Mouse (Mus musculus) heart, embryonic 15.5 days (tissue): ENCODE measurements at regions not wholly inside any gene's neighbourhood (a gene's known extent, or its start where the extent isn't known, plus 50 kb on each side); places are given as distances from the start of the nearest gene placed in this dataset.

Experiments used
- ATAC-seq: fragments of 200-750 bp; cut with Nextera tagmentation; replicated peaks from 2 replicates; pipeline ENCODE4 v1.8.0; 2017; ENCODE audit warnings: low read depth, moderate TSS enrichment; ENCODE audit not compliant: insufficient number of reproducible peaks, insufficient read depth, low FRiP score
- H3K27ac ChIP-seq: fragments of 300-500 bp; sonication (generic); 2 replicates; pipeline ENCODE4 v1.5.1; 2015; ENCODE audit warnings: mild to moderate bottlenecking, inconsistent platforms
- H3K27me3 ChIP-seq: fragments of 300-500 bp; sonication (generic); 2 replicates; pipeline ENCODE4 v1.6.1; 2015; ENCODE audit warnings: inconsistent platforms
- H3K36me3 ChIP-seq: fragments of 300-500 bp; sonication (generic); 2 replicates; pipeline ENCODE4 v1.6.1; 2015; ENCODE audit warnings: mild to moderate bottlenecking, inconsistent platforms
- H3K4me1 ChIP-seq: fragments of 300-500 bp; sonication (generic); replicated peaks from 2 replicates; pipeline ENCODE4 v1.6.1; 2015; ENCODE audit warnings: inconsistent platforms
- H3K4me2 ChIP-seq: fragments of 300-500 bp; sonication (generic); 2 replicates; pipeline ENCODE4 v1.6.1; 2015; ENCODE audit warnings: inconsistent platforms, mild to moderate bottlenecking, moderate library complexity
- H3K4me3 ChIP-seq: fragments of 300-500 bp; sonication (generic); 2 replicates; pipeline ENCODE4 v1.5.1; 2015; ENCODE audit warnings: mild to moderate bottlenecking, inconsistent platforms
- H3K9ac ChIP-seq: fragments of 300-500 bp; sonication (generic); 2 replicates; pipeline ENCODE4 v1.6.1; 2015; ENCODE audit warnings: mild to moderate bottlenecking, inconsistent platforms
- H3K9me3 ChIP-seq: fragments of 300-500 bp; sonication (generic); replicated peaks from 2 replicates; pipeline ENCODE4 v1.6.1; 2016; ENCODE audit warnings: inconsistent platforms
- WGBS: fragments of 180-500 bp; shearing (Covaris S2); methylation state at CpG from one replicate; pipeline ENCODE4 v1.1.7; 2015; ENCODE audit warnings: mixed read lengths; 5-methylcytosine and 5-hydroxymethylcytosine counted together

DNA sequence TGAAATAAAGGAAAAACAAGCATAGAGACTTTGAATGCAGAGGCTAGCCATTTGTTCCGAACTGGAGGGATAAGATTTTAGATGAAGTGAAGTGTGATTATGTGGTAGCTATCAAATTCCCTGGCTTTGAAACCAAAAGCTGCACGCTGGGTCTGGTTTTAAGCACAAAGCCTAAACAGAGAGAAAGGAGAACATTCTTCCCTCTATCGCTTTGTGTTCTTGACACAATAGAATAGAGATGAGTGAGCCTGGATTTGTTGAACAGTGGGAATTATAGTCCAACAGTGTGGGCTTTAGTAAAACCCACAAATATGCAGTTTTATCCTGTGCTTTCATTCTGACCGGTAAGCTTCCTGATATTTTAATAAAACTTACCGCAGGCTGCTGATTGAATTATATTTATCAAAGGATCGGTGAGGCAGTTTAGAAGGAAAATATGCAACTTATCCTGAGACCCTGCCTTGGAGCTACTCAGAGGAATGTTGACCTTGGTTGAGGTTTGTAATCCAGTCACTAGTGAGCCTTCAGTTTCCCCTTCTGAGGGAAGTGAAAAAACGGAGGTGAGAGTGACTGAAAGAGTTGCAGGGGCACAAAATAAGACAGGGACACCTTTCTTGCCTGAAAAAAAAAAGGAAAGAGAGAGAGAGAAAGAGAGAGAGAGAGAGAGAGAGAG, 481.7 kb upstream of the Tenm4 start:
- Histone ChIP-seq H3K27ac (no peak overlapping the region), H3K36me3 (no peaks in the 10 kb centered on the region), H3K4me2 (peak overlapping the region; percentile 60), H3K4me3 (peak overlapping the region; percentile 40), H3K4me1 (no peaks in the 10 kb centered on the region), H3K9me3 (no peaks in the 10 kb centered on the region), H3K9ac (no peak overlapping the region), H3K27me3 (no peaks in the 10 kb centered on the region)
- ATAC-seq = no peak
- WGBS = 42% methylated on average over 7 of the region's 7 CpGs

DNA sequence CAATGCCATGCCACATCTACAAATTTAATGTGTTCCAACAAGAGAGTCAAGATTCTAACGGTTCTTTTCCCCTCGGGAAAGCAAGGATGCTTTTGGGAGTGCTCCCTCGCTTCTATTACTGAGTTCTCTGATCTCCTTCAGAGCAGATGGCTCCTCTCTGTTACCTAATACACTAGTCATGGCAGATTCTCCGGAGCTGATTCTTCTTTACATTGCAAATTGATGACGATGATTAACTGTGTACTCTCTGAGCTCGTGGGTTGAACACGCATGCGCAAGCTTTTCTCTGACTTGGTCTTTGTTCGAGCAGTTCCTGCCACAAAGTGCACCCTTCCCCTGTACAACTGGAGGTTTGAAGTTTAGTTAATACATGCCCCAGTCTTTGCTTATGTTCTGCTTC, 471.5 kb upstream of the Tenm4 start:
- 79% methylated on average over 9 of the region's 9 CpGs for WGBS

GRCm38 (mm10) chr7:95710088-95710487, 461.0 kb upstream of the Tenm4 start:
- no peak overlapping the region for H3K27ac ChIP-seq
- H3K36me3 ChIP-seq = no peaks in the 10 kb centered on the region
- H3K4me3 ChIP-seq = no peak overlapping the region
- H3K4me2 ChIP-seq = no peak overlapping the region
- no peaks in the 10 kb centered on the region for H3K4me1 ChIP-seq
- ATAC-seq = no peak
- H3K9me3 ChIP-seq = no peaks in the 10 kb centered on the region
- H3K27me3 ChIP-seq = no peaks in the 10 kb centered on the region
- no peak overlapping the region for H3K9ac ChIP-seq
- 83% methylated on average over 7 of the region's 7 CpGs for WGBS

More for the DNA sequence above, 471.5 kb upstream of the Tenm4 start:
- no peaks in the 10 kb centered on the region for H3K4me1 ChIP-seq
- H3K27ac ChIP-seq = no peak overlapping the region
- no peak for ATAC-seq
- no peaks in the 10 kb centered on the region for H3K9me3 ChIP-seq
- H3K36me3 ChIP-seq = no peaks in the 10 kb centered on the region
- H3K4me2 ChIP-seq = no peak overlapping the region
- no peak overlapping the region for H3K9ac ChIP-seq
- H3K4me3 ChIP-seq = no peak overlapping the region
- H3K27me3 ChIP-seq = no peaks in the 10 kb centered on the region

DNA sequence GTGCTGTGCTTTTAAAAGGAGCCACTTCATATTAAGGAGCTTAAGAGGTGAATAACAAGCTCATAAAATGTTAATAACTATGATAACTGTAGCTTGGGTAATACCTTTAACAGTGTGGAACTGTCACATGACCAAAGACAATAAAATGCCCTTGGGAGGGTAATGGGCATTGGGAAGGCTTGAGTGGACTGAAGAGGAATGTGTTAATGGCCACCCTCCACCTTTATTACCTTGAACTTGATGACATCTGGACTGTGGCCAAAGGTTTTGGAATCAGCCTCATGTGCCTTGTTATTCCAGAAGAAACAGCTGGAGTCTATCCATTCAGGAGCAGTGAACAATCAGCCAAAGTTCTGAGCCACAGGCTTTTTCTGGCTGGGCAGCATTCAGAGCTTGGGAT, 451.0 kb upstream of the Tenm4 start:
- Histone ChIP-seq H3K27ac (no peak overlapping the region), H3K27me3 (no peaks in the 10 kb centered on the region), H3K4me1 (no peaks in the 10 kb centered on the region), H3K9ac (no peak overlapping the region), H3K9me3 (no peaks in the 10 kb centered on the region), H3K36me3 (no peaks in the 10 kb centered on the region), H3K4me3 (no peak overlapping the region), H3K4me2 (no peak overlapping the region)
- no peak for ATAC-seq

GRCm38 (mm10) chr7:95725716-95726487, 445.1 kb upstream of the Tenm4 start:
- Histone ChIP-seq H3K27me3 (no peaks in the 10 kb centered on the region), H3K4me3 (no peak overlapping the region), H3K9me3 (no peaks in the 10 kb centered on the region), H3K4me1 (no peaks in the 10 kb centered on the region), H3K36me3 (no peaks in the 10 kb centered on the region), H3K27ac (no peak overlapping the region), H3K4me2 (no peak overlapping the region), H3K9ac (no peak overlapping the region)
- ATAC-seq = no peak
- 63% methylated on average over 2 of the region's 2 CpGs for WGBS

- H3K27ac ChIP-seq = no peak overlapping the region
- H3K9me3 ChIP-seq = no peaks in the 10 kb centered on the region
- H3K36me3 ChIP-seq = no peaks in the 10 kb centered on the region
- H3K4me1 ChIP-seq = no peaks in the 10 kb centered on the region
- H3K27me3 ChIP-seq = no peaks in the 10 kb centered on the region
- no peak overlapping the region for H3K4me2 ChIP-seq
- no peak overlapping the region for H3K9ac ChIP-seq
- WGBS = 79% methylated on average over 1 of the region's 1 CpGs
- ATAC-seq = no peak
- no peak overlapping the region for H3K4me3 ChIP-seq
These were observed 437.2 kb upstream of the Tenm4 start for GRCm38 (mm10) chr7:95733807-95734206.

- Histone ChIP-seq H3K9me3 (no peaks in the 10 kb centered on the region), H3K4me3 (no peak overlapping the region), H3K36me3 (no peaks in the 10 kb centered on the region), H3K4me2 (no peak overlapping the region), H3K9ac (no peak overlapping the region), H3K27ac (no peak overlapping the region), H3K4me1 (no peaks in the 10 kb centered on the region), H3K27me3 (no peaks in the 10 kb centered on the region)
- WGBS = 68% methylated on average over 5 of the region's 5 CpGs
- ATAC-seq = no peak
These were observed 436.5 kb upstream of the Tenm4 start for GRCm38 (mm10) chr7:95734587-95734986.

DNA sequence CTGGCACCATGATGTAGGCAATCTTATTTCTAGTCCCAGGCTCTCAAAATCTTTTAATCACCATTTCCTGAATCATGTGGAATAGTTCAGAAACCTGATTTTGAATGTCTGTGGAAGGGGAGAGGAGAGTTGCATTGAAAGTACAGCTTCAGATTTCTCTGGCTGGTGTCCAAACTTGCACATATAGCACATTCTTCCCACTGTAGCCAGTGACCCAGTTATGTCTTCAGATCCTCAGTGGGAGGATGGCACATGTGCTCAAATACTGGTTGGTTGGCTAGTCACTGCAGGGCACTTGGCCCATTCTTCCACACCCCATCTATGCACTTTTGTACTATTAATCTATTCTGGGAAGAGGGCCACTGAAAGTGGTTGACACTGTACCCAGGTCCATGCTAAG, 434.3 kb upstream of the Tenm4 start:
- Histone ChIP-seq H3K4me3 (no peak overlapping the region), H3K9ac (no peak overlapping the region), H3K27me3 (no peaks in the 10 kb centered on the region), H3K4me1 (no peaks in the 10 kb centered on the region), H3K27ac (no peak overlapping the region), H3K36me3 (no peaks in the 10 kb centered on the region), H3K4me2 (no peak overlapping the region), H3K9me3 (no peaks in the 10 kb centered on the region)
- no peak for ATAC-seq

- Histone ChIP-seq H3K9me3 (no peaks in the 10 kb centered on the region), H3K4me3 (no peak overlapping the region), H3K9ac (no peak overlapping the region), H3K27ac (no peak overlapping the region), H3K36me3 (no peaks in the 10 kb centered on the region), H3K4me1 (no peaks in the 10 kb centered on the region), H3K27me3 (no peaks in the 10 kb centered on the region), H3K4me2 (no peak overlapping the region)
- no peak for ATAC-seq
- 66% methylated on average over 2 of the region's 2 CpGs for WGBS
These were observed 432.3 kb upstream of the Tenm4 start for GRCm38 (mm10) chr7:95738725-95739245.

GRCm38 (mm10) chr7:95739779-95740178, 431.3 kb upstream of the Tenm4 start:
- no peaks in the 10 kb centered on the region for H3K36me3 ChIP-seq
- WGBS = 74% methylated on average over 5 of the region's 5 CpGs
- no peaks in the 10 kb centered on the region for H3K9me3 ChIP-seq
- ATAC-seq = no peak
- H3K4me2 ChIP-seq = no peak overlapping the region
- no peak overlapping the region for H3K27ac ChIP-seq
- H3K27me3 ChIP-seq = no peaks in the 10 kb centered on the region
- no peak overlapping the region for H3K4me3 ChIP-seq
- H3K9ac ChIP-seq = no peak overlapping the region
- no peaks in the 10 kb centered on the region for H3K4me1 ChIP-seq

- no peak for ATAC-seq
- Histone ChIP-seq H3K4me3 (no peak overlapping the region), H3K36me3 (no peaks in the 10 kb centered on the region), H3K27ac (no peak overlapping the region), H3K27me3 (no peaks in the 10 kb centered on the region), H3K9me3 (no peaks in the 10 kb centered on the region), H3K4me1 (no peaks in the 10 kb centered on the region), H3K9ac (no peak overlapping the region), H3K4me2 (no peak overlapping the region)
- 70% methylated on average over 2 of the region's 2 CpGs for WGBS
These were observed 412.7 kb upstream of the Tenm4 start for GRCm38 (mm10) chr7:95758375-95758774.
